Mouse (Mus musculus) kidney, embryonic 14.5 days (tissue): Measurements from ENCODE around the gene Plpp7. TPM values are rescaled to one million over a fixed set of nuclear protein-coding genes. Genes with fewer than 3 reads are reported as not detected.

Source experiments
- ATAC-seq: fragments of 200-750 bp; cut with Nextera tagmentation; 2 replicates; pipeline ENCODE4 v1.8.0; 2017; ENCODE audit warnings: moderate number of reproducible peaks, mild to moderate bottlenecking, moderate TSS enrichment, moderate library complexity; ENCODE audit not compliant: low FRiP score, low TSS enrichment
- H3K27ac ChIP-seq: fragments of 300-500 bp; sonication (generic); 2 replicates; pipeline ENCODE4 v1.5.1; 2014; ENCODE audit warnings: low read depth, mild to moderate bottlenecking, low read length, moderate library complexity, mixed read lengths
- H3K27me3 ChIP-seq: fragments of 300-500 bp; sonication (generic); 2 replicates; pipeline ENCODE4 v1.6.1; 2014; ENCODE audit warnings: mild to moderate bottlenecking, low read length; ENCODE audit not compliant: control insufficient read depth, insufficient read depth
- H3K36me3 ChIP-seq: fragments of 300-500 bp; sonication (generic); 2 replicates; pipeline ENCODE4 v1.6.1; 2014; ENCODE audit warnings: low read length, mixed read lengths; ENCODE audit not compliant: control insufficient read depth, insufficient read depth
- H3K4me1 ChIP-seq: fragments of 300-500 bp; sonication (generic); 2 replicates; pipeline ENCODE4 v1.6.1; 2014; ENCODE audit warnings: low read length, mixed read lengths; ENCODE audit not compliant: control insufficient read depth, insufficient read depth
- H3K4me2 ChIP-seq: fragments of 300-500 bp; sonication (generic); replicated peaks from 2 replicates; pipeline ENCODE4 v1.6.1; 2014; ENCODE audit warnings: low read depth, mild to moderate bottlenecking, low read length
- H3K4me3 ChIP-seq: fragments of 300-500 bp; sonication (generic); 2 replicates; pipeline ENCODE4 v1.5.1; 2014; ENCODE audit warnings: mild to moderate bottlenecking, low read length
- H3K9ac ChIP-seq: fragments of 300-500 bp; sonication (generic); 2 replicates; pipeline ENCODE4 v1.6.1; 2014; ENCODE audit warnings: low read depth, mild to moderate bottlenecking, low read length, moderate library complexity
- H3K9me3 ChIP-seq: fragments of 300-500 bp; sonication (generic); 2 replicates; pipeline ENCODE4 v1.6.1; 2016; ENCODE audit warnings: low read length; ENCODE audit not compliant: control insufficient read depth
- WGBS: fragments of 180-500 bp; shearing (Covaris S2); extraction: QIAGEN DNeasy Blood & Tissue Kit; methylation state at CpG from one replicate; pipeline ENCODE4 v1.1.7; 2014; 5-methylcytosine and 5-hydroxymethylcytosine counted together
- polyA plus RNA-seq: library from polyadenylated mRNA; unstranded; fragments of >200 nt; fragmentation: Nextera tagmentation; extraction: Ambion mirVana; gene quantifications from 2 replicates; pipeline ENCODE4 v1.2.1, GENCODE M21; 2014

Plpp7 gene
- polyA plus RNA-seq, result 4.0 and 5.5 TPM in 2 replicates

DNA sequence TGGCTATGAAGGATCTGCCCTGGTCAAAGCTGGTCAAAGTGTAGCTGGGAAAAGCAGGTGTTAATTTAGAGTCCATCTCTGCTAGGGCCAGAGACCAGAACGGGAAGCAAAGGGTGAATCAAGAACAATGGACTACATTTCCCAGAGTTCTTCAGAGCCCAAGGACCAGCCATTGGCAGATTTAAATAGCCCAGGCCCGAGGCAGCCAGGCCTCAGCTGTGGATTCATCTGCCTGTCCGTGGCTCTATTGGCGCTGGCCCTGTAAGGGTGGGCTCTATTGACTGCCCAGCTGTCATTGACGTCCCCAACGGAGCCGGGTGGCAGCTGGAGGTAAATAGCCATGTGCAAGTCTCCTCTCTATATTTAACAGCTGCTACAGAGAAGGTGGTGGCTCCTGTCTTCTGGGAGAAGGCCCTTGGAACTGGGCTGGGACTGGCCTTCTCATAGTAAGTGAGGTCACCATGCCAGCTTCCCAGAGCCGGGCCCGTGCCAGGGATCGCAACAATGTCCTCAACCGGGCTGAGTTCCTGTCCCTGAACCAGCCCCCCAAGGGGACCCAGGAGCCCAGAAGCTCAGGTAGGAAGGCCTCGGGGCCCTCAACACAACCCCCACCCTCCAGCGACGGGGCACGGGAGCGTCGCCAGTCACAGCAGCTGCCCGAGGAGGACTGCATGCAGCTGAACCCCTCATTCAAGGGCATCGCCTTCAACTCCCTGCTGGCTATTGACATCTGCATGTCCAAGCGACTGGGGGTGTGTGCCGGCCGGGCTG, at the start of gene Plpp7:
TSS of gene Plpp7 (plus strand) at position 178 of the 771 bp plus-strand sequence.
- 58% methylated on average over 22 of the region's 22 CpGs for whole genome bisulfite sequencing
- no peaks in the 10 kb centered on the region for H3K36me3 ChIP-seq
- no peaks in the 10 kb centered on the region for H3K4me1 ChIP-seq
- no peaks in the 10 kb centered on the region for H3K9me3 ChIP-seq
- H3K9ac ChIP-seq, result peak within 1 kb of the TSS; percentile 44; the same call in 1 of the 2 replicates
- peak; percentile 81 for ATAC-seq
- no peak within 1 kb of the TSS for H3K27ac ChIP-seq
- H3K4me2 ChIP-seq, result peak within 1 kb of the TSS; percentile 33
- H3K27me3 ChIP-seq, result 0 out of 2 replicates have a peak, but pooled peaks cover 2% of the 10 kb centered on the region
- peak within 1 kb of the TSS; percentile 28 for H3K4me3 ChIP-seq

DNA sequence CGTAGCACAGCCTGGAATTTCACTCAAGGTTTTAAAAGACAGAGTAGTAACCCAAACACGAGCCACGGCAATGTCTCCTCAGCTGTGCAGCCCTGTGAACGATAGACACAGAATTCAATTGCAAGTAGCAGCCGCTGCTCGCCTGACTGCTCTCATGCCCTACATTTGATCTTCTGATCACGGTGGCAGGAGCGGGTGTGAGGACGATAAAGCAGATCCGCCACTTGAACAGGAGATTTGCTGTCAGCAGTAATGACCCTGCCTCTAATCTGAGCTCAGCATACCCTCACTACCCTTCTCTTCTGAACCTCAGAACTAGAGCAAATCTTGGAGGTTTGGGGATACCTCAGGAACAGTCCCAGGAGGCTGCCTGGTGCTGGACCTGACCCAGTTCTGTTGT, 49.3 kb upstream of the Plpp7 start:
- Histone ChIP-seq H3K4me2 (no peak overlapping the region), H3K9ac (no peak overlapping the region), H3K4me1 (0 out of 2 replicates have a peak, but pooled peaks cover 3% of the 10 kb centered on the region), H3K36me3 (peaks cover 75% of the 10 kb centered on the region), H3K27me3 (no peaks in the 10 kb centered on the region), H3K27ac (no peak overlapping the region), H3K4me3 (no peak overlapping the region), H3K9me3 (no peaks in the 10 kb centered on the region)
- WGBS, result 42% methylated on average over 10 of the region's 10 CpGs
- ATAC-seq, result peak; percentile 48; the same call in 1 of the 2 replicates

DNA sequence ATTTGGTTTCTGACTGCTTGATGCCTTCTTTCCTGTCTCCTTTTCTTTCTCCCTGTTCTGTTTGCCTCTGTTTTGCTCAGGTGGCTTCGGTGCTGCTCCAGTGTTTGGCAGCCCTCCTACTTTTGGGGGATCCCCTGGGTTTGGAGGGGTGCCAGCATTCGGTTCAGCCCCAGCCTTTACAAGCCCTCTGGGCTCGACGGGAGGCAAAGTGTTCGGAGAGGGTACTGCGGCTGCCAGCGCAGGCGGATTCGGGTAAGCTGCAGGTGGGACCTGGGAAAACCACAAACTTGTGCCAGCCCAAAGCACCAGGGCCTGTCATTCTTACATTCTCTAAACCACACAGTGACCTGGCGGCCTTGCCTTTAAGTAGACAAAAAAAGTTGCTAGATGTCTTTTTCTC, 48.0 kb upstream of the Plpp7 start:
- no peak overlapping the region for H3K4me2 ChIP-seq
- no peak overlapping the region for H3K4me3 ChIP-seq
- H3K9me3 ChIP-seq, result no peaks in the 10 kb centered on the region
- no peak overlapping the region for H3K27ac ChIP-seq
- H3K36me3 ChIP-seq, result peaks cover 75% of the 10 kb centered on the region
- no peak overlapping the region for H3K9ac ChIP-seq
- ATAC-seq, result no peak
- no peaks in the 10 kb centered on the region for H3K27me3 ChIP-seq
- 0 out of 2 replicates have a peak, but pooled peaks cover 3% of the 10 kb centered on the region for H3K4me1 ChIP-seq
- 94% methylated on average over 10 of the region's 10 CpGs for WGBS

DNA sequence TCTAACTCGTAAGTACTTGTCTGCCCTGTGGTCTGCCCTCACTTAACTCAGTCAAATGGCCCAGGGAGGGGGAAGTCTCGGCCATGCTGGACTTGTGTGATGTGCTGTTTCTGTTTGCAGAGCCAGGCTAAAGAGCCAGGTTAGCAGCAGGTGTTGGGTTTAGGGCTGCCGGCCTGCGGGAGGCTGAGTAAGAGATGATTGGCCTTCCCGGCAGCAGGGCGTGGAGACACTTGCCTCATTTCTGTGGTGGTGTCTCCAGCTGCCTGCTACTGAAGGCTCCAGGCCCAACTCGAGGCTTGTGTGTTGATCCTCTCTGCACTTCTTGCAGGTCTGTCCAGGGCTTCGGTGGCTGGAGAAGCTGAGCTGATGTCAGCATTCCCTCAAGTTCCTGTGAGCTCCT, 43.5 kb upstream of the Plpp7 start:
- Histone ChIP-seq H3K9me3 (no peaks in the 10 kb centered on the region), H3K36me3 (peaks cover 53% of the 10 kb centered on the region), H3K27ac (no peak overlapping the region), H3K27me3 (no peaks in the 10 kb centered on the region), H3K4me1 (no peaks in the 10 kb centered on the region), H3K4me2 (no peak overlapping the region), H3K4me3 (no peak overlapping the region), H3K9ac (no peak overlapping the region)
- ATAC-seq, result no peak
- 82% methylated on average over 8 of the region's 8 CpGs for WGBS

DNA sequence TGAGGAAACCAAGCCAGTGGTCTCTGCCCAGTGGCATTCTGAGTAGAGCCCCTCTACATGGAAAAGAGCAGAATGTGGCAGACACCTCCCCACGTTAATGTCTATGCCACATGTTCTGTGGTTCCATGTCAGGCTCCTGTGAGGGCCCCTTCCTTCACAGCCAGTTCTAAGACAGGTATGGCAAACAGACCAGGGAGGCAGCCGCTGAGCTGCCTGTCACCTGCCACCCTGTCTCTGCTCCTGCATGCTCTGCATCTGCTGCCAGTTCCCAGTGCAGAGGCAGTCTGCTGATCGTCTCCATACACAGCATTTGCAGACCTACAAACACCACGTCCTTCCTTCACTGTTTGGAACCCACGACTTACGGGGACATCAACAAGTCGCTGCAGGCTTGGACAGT, 42.9 kb upstream of the Plpp7 start:
- no peak overlapping the region for H3K9ac ChIP-seq
- peaks cover 47% of the 10 kb centered on the region for H3K36me3 ChIP-seq
- WGBS, result 94% methylated on average over 7 of the region's 7 CpGs

DNA sequence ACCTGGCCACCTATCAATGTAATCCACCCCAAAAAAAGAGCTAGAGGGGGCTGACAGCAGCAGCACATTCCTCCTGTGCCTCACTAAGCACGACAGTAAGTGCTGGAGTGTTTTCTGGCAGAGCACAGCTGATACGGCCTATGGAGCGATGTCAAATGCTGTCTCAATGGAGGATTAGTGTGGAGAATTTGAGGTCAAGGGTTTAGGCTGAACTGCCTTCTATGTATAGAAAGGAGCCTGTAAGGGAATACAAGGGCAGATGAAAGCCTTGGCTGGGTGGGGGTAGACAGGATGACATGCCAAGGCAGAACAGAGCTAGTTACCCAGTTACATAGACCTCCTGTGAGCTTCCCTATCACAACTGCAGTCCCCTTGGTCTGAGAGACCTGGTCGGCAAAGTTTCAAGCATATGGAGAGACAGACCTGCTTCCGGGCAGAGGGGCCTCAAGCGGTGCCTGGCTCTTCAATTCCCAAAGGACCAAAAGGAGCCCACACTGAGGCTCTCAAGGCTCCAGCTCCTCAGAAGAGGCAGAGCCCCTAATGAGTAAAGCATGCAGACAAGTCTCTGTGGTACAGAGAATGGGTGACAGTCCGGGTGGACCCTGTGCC, 39.9 kb upstream of the Plpp7 start:
- Histone ChIP-seq H3K9ac (no peak overlapping the region), H3K4me3 (no peak overlapping the region), H3K27me3 (no peaks in the 10 kb centered on the region), H3K4me1 (no peaks in the 10 kb centered on the region), H3K36me3 (peaks cover 20% of the 10 kb centered on the region), H3K4me2 (no peak overlapping the region), H3K27ac (no peak overlapping the region), H3K9me3 (no peaks in the 10 kb centered on the region)
- no peak for ATAC-seq
- 74% methylated on average over 7 of the region's 7 CpGs for WGBS

More for the DNA sequence above, 42.9 kb upstream of the Plpp7 start:
- no peak overlapping the region for H3K27ac ChIP-seq
- no peak for ATAC-seq
- no peaks in the 10 kb centered on the region for H3K4me1 ChIP-seq
- H3K4me2 ChIP-seq, result no peak overlapping the region
- no peak overlapping the region for H3K4me3 ChIP-seq
- H3K9me3 ChIP-seq, result no peaks in the 10 kb centered on the region
- no peaks in the 10 kb centered on the region for H3K27me3 ChIP-seq

DNA sequence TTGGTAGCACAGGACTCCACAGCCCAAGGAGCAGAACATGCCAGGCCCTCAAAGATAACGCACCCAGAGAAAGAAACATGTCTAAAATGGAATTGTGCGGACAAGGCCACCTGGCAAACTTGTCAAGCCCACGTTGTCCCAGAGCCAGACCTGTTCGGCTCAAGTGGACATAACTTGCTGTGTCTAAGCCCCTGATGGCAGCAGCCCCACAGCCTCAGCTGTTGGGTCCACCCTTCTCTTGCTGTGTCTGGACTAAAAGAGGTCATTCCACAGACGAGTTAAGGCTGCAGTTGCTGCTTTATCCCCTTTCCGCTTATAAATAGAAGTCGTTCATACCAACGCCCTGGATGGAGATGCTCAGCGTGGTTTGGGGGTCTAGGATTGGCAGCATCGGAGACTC, 38.8 kb upstream of the Plpp7 start:
- Histone ChIP-seq H3K27ac (no peak overlapping the region), H3K9me3 (no peaks in the 10 kb centered on the region), H3K4me3 (no peak overlapping the region), H3K9ac (no peak overlapping the region), H3K27me3 (no peaks in the 10 kb centered on the region), H3K36me3 (peaks cover 11% of the 10 kb centered on the region), H3K4me2 (no peak overlapping the region), H3K4me1 (no peaks in the 10 kb centered on the region)
- ATAC-seq, result no peak
- 89% methylated on average over 10 of the region's 10 CpGs for WGBS

DNA sequence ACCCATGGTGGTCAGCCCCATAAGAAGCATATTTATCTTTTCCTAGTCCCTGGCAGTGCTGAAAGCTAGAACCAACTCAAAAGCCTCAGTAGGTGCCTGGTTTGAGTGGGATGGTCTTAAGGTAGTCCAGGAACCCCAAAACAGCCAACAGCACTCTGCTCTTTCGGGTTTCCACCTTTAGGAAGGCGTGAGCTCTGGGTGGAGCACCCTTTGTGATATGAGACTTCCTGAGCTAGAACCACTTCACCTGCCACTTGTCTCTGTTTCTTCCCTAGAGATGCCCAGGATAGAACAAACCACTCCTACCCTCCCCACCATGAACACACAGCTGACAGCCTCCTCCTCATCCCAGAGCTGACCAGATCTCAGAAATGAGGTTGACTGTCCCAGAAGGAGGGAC, 38.0 kb upstream of the Plpp7 start:
- no peak for ATAC-seq
- 83% methylated on average over 2 of the region's 2 CpGs for WGBS
- Histone ChIP-seq H3K36me3 (peaks cover 3% of the 10 kb centered on the region), H3K4me3 (no peak overlapping the region), H3K9ac (no peak overlapping the region), H3K9me3 (no peaks in the 10 kb centered on the region), H3K27ac (no peak overlapping the region), H3K27me3 (no peaks in the 10 kb centered on the region), H3K4me1 (no peaks in the 10 kb centered on the region), H3K4me2 (no peak overlapping the region)

DNA sequence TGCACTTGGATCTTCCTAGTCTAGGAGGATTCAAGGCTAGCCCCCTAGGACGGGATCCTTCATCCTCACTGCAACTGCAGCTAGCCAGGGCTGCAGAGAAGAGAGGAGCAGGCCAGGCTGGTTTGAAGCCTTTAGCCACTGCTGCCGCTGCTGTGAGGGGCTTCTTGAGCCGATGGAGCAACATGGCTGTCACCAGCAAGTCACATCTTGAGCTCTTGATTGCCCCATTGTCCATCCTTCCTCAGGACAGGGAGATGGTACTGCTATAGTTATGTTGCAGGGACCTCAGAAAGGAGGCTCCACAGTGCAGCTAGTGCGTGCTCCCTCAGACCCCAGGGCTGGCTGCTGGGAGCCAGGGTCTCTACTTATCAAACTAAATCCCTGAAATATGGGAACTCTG, 37.5 kb upstream of the Plpp7 start:
- H3K4me3 ChIP-seq, result no peak overlapping the region
- no peak overlapping the region for H3K9ac ChIP-seq
- ATAC-seq, result no peak
- H3K9me3 ChIP-seq, result no peaks in the 10 kb centered on the region
- no peaks in the 10 kb centered on the region for H3K27me3 ChIP-seq
- H3K36me3 ChIP-seq, result no peaks in the 10 kb centered on the region
- no peak overlapping the region for H3K4me2 ChIP-seq
- H3K4me1 ChIP-seq, result no peaks in the 10 kb centered on the region
- H3K27ac ChIP-seq, result no peak overlapping the region
- WGBS, result 72% methylated on average over 4 of the region's 4 CpGs
